Mouse (Mus musculus): Measurements from ENCODE around the gene Msi2. TPM values are rescaled to one million over a fixed set of nuclear protein-coding genes. Genes with fewer than 3 reads are reported as not detected.

Gene Msi2
- total RNA-seq, 1 experiment from 2014 or later = 189 TPM

- DNase-seq = no peak
Observed at GRCm38 (mm10) chr11:88399431-88399830, 318.9 kb downstream of the Msi2 start.

GRCm38 (mm10) chr11:88399028-88399427, 319.3 kb downstream of the Msi2 start:
- DNase-seq = no peak

- no peak for DNase-seq
Observed at GRCm38 (mm10) chr11:88395076-88395990, 323.0 kb downstream of the Msi2 start.

GRCm38 (mm10) chr11:88394341-88395075, 323.8 kb downstream of the Msi2 start:
- no peak for DNase-seq

- no peak for DNase-seq
Observed at GRCm38 (mm10) chr11:88392715-88393114, 325.6 kb downstream of the Msi2 start.

- DNase-seq = no peak
Observed at GRCm38 (mm10) chr11:88391181-88391814, 327.0 kb downstream of the Msi2 start.

GRCm38 (mm10) chr11:88389530-88389929, 328.8 kb downstream of the Msi2 start:
- no peak for DNase-seq

GRCm38 (mm10) chr11:88386916-88387315, 331.4 kb downstream of the Msi2 start:
- no peak for DNase-seq

GRCm38 (mm10) chr11:88382449-88382848, 335.9 kb downstream of the Msi2 start:
- DNase-seq = no peak

- peak; percentile 35 for DNase-seq
Observed at GRCm38 (mm10) chr11:88381145-88381909, 337.0 kb downstream of the Msi2 start.

GRCm38 (mm10) chr11:88379635-88380034, 338.7 kb downstream of the Msi2 start:
- DNase-seq = no peak

GRCm38 (mm10) chr11:88378686-88379339, 339.5 kb downstream of the Msi2 start:
- DNase-seq = no peak

GRCm38 (mm10) chr11:88372589-88372988, 345.7 kb downstream of the Msi2 start:
- DNase-seq = no peak

- peak; percentile 26 for DNase-seq
Observed at GRCm38 (mm10) chr11:88369898-88370297, 348.4 kb downstream of the Msi2 start.

GRCm38 (mm10) chr11:88367501-88367900, 350.8 kb downstream of the Msi2 start:
- no peak for DNase-seq

GRCm38 (mm10) chr11:88365914-88366540, 352.3 kb downstream of the Msi2 start:
- no peak for DNase-seq

- DNase-seq = no peak
Observed at GRCm38 (mm10) chr11:88364231-88364630, 354.1 kb downstream of the Msi2 start.

GRCm38 (mm10) chr11:88363481-88363880, 354.8 kb downstream of the Msi2 start:
- DNase-seq = no peak

GRCm38 (mm10) chr11:88359736-88360135, 358.6 kb downstream of the Msi2 start:
- DNase-seq = no peak

GRCm38 (mm10) chr11:88357325-88357724, 361.0 kb downstream of the Msi2 start:
- no peak for DNase-seq
